Mouse (Mus musculus) CH12.LX (cell line): Measurements from ENCODE around the gene Pdss2.

Source experiments
- POLR2A ChIP-seq: IDR thresholded peaks from 2 replicates; pipeline ENCODE4 v1.6.1; 2011; ENCODE audit warnings: low read depth, mild to moderate bottlenecking, improper control_type of control experiment, low read length
- TCF12 ChIP-seq: IDR thresholded peaks from 2 replicates; pipeline ENCODE4 v1.6.1; 2014; ENCODE audit warnings: low read depth, mild to moderate bottlenecking, inconsistent platforms, low read length, improper control_type of control experiment

DNA sequence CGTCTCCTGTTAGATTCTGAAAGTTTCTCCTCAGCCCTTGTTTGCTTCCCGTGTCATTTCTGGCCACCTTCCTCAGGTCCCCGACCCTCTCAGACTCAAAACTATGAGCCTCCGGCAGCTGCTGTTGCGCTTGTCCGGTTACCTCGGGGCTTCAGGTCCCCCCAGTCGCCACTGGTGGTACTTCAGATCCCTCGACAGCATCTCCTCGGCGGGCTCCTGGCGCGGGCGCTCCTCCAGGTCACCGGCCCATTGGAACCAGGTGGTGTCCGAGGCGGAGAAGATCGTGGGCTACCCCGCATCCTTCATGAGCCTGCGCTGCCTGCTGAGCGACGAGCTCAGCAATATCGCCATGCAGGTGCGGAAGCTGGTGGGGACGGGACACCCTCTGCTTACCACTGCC is 373 bp downstream of the Pdss2 start:
- no peak for TF ChIP-seq POLR2A
- no peak for TF ChIP-seq TCF12
